Mouse (Mus musculus) urinary bladder, postnatal 14 days (tissue): ENCODE data around the gene Med8.

Experiments
- DNase-seq: peaks from one replicate; pipeline ENCODE4 v3.0.0; 2021; ENCODE audit warnings: low spot score

The Med8 gene

GRCm38 (mm10) chr4:118409142-118409900 lies at the start of gene Med8, which contains the start of gene Szt2:
Gene Med8, plus strand, starts transcription at chr4:118409337.
Gene Szt2, minus strand, starts transcription at chr4:118409273.
- peak; percentile 91 for DNase-seq

GRCm38 (mm10) chr4:118359896-118360720 lies 49.0 kb upstream of the Med8 start:
- peak; percentile 75 for DNase-seq

GRCm38 (mm10) chr4:118361451-118361850 lies 47.7 kb upstream of the Med8 start:
- no peak for DNase-seq

GRCm38 (mm10) chr4:118362879-118363278 lies 46.3 kb upstream of the Med8 start:
- DNase-seq = no peak

GRCm38 (mm10) chr4:118363985-118364384 lies 45.2 kb upstream of the Med8 start:
- DNase-seq = no peak

GRCm38 (mm10) chr4:118364641-118365040 lies 44.5 kb upstream of the Med8 start:
- DNase-seq = no peak

GRCm38 (mm10) chr4:118365991-118366390 lies 43.1 kb upstream of the Med8 start:
- no peak for DNase-seq

- no peak for DNase-seq
Observed at GRCm38 (mm10) chr4:118367551-118367950, 41.6 kb upstream of the Med8 start.

GRCm38 (mm10) chr4:118368616-118369015 lies 40.5 kb upstream of the Med8 start:
- DNase-seq = no peak

- DNase-seq = no peak
Observed at GRCm38 (mm10) chr4:118371822-118372221, 37.3 kb upstream of the Med8 start.

- no peak for DNase-seq
Observed at GRCm38 (mm10) chr4:118375999-118376398, 33.1 kb upstream of the Med8 start.

GRCm38 (mm10) chr4:118383271-118383670 lies 25.9 kb upstream of the Med8 start:
- DNase-seq = no peak

- no peak for DNase-seq
Observed at GRCm38 (mm10) chr4:118387316-118387715, 21.8 kb upstream of the Med8 start.

- no peak for DNase-seq
Observed at GRCm38 (mm10) chr4:118390146-118390545, 19.0 kb upstream of the Med8 start.

- no peak for DNase-seq
Observed at GRCm38 (mm10) chr4:118394505-118394904, 14.6 kb upstream of the Med8 start.

GRCm38 (mm10) chr4:118395289-118395688 lies 13.8 kb upstream of the Med8 start:
- no peak for DNase-seq

GRCm38 (mm10) chr4:118396433-118396832 lies 12.7 kb upstream of the Med8 start:
- DNase-seq = no peak

- DNase-seq = no peak
Observed at GRCm38 (mm10) chr4:118398400-118398799, 10.7 kb upstream of the Med8 start.

GRCm38 (mm10) chr4:118401421-118401820 lies 7.7 kb upstream of the Med8 start:
- no peak for DNase-seq

GRCm38 (mm10) chr4:118401918-118402317 lies 7.2 kb upstream of the Med8 start:
- no peak for DNase-seq

GRCm38 (mm10) chr4:118402701-118403100 lies 6.4 kb upstream of the Med8 start:
- no peak for DNase-seq

GRCm38 (mm10) chr4:118410871-118411270 lies 1.7 kb downstream of the Med8 start:
- DNase-seq = no peak

GRCm38 (mm10) chr4:118413553-118413952 lies 4.4 kb downstream of the Med8 start:
- no peak for DNase-seq
